Mouse (Mus musculus): ENCODE results near the gene Senp5.

- no peak; the same call in 1 of the 2 replicates for TF ChIP-seq CTCF (IDR thresholded peaks at IDR 0.05; ENCODE audit: low read depth, low read length)
- TF ChIP-seq POLR2A (IDR thresholded peaks at IDR 0.05; ENCODE audit: borderline replicate concordance, low read depth, low read length) = no peak
Measured at GRCm38 (mm10) chr16:31980946-31981345, 22.1 kb downstream of the Senp5 start.
